Mouse (Mus musculus) MEL (cell line): ENCODE results near the gene Gdf3. TPM values are rescaled to one million over a fixed set of nuclear protein-coding genes. Genes with fewer than 3 reads are reported as not detected.

Experiments used
- DNase-seq: peaks from one replicate; pipeline ENCODE4 v3.0.0; 2011; ENCODE audit warnings: low read depth, low spot score
- H3K27ac ChIP-seq: 2 replicates; pipeline ENCODE4 v1.5.1; 2012; ENCODE audit warnings: low read depth, mild to moderate bottlenecking, control low read depth, low read length, moderate library complexity; ENCODE audit not compliant: control insufficient read depth
- H3K27me3 ChIP-seq, 2 experiments: fragments of 150-350 bp in 1 of 2; sonication (generic) in 1 of 2; 2 replicates each; pipeline ENCODE4 v1.6.1; 2012; ENCODE audit warnings: low read length in 2 of 2, mild to moderate bottlenecking in 2 of 2, improper control_type of control experiment in 1 of 2, moderate library complexity in 1 of 2; ENCODE audit not compliant: insufficient read depth in 2 of 2, control insufficient read depth in 1 of 2
- H3K36me3 ChIP-seq, 2 experiments: 2 replicates each; pipeline ENCODE4 v1.6.1; 2012 to 2014; ENCODE audit warnings: low read length in 2 of 2, improper control_type of control experiment in 1 of 2, inconsistent platforms in 1 of 2, mild to moderate bottlenecking in 1 of 2; ENCODE audit not compliant: insufficient read depth in 2 of 2, control insufficient read depth in 1 of 2
- H3K4me1 ChIP-seq, 2 experiments: fragments of 150-350 bp in 1 of 2; sonication (generic) in 1 of 2; 2 replicates each; pipeline ENCODE4 v1.6.1; 2012; ENCODE audit warnings: low read length in 2 of 2, improper control_type of control experiment in 1 of 2, mild to moderate bottlenecking in 1 of 2; ENCODE audit not compliant: insufficient read depth in 2 of 2, control insufficient read depth in 1 of 2
- H3K4me3 ChIP-seq, 2 experiments: fragments of 150-350 bp in 1 of 2; sonication (generic) in 1 of 2; 2 replicates each; pipeline ENCODE4 v1.5.1; 2012; ENCODE audit warnings: low read depth in 2 of 2, low read length in 2 of 2, mild to moderate bottlenecking in 2 of 2, moderate library complexity in 2 of 2, control low read depth in 1 of 2, improper control_type of control experiment in 1 of 2; ENCODE audit not compliant: control insufficient read depth in 1 of 2, insufficient read depth in 1 of 2
- H3K79me2 ChIP-seq: 2 replicates; pipeline ENCODE4 v1.6.1; 2012; ENCODE audit warnings: mild to moderate bottlenecking, low read length, moderate library complexity; ENCODE audit not compliant: control insufficient read depth, poor library complexity, insufficient read depth
- H3K9ac ChIP-seq: 2 replicates; pipeline ENCODE4 v1.6.1; 2012; ENCODE audit warnings: low read depth, mild to moderate bottlenecking, control low read depth, low read length, moderate library complexity; ENCODE audit not compliant: control insufficient read depth, poor library complexity, severe bottlenecking
- H3K9me3 ChIP-seq: fragments of 150-350 bp; sonication (generic); replicated peaks from 2 replicates; pipeline ENCODE4 v1.6.1; 2012; ENCODE audit warnings: mild to moderate bottlenecking, low read length, improper control_type of control experiment, moderate library complexity; ENCODE audit not compliant: insufficient read depth
- BHLHE40 ChIP-seq: IDR thresholded peaks from 2 replicates; pipeline ENCODE4 v1.6.1; 2012; ENCODE audit warnings: low read depth, mild to moderate bottlenecking, inconsistent platforms, low read length, improper control_type of control experiment, borderline replicate concordance
- CHD1 ChIP-seq: IDR thresholded peaks from 2 replicates; pipeline ENCODE4 v1.6.1; 2012; ENCODE audit warnings: low read depth, mild to moderate bottlenecking, inconsistent platforms, low read length, improper control_type of control experiment
- CHD2 ChIP-seq: IDR thresholded peaks from 2 replicates; pipeline ENCODE4 v1.6.1; 2011; ENCODE audit warnings: low read length, improper control_type of control experiment
- CTCF ChIP-seq, 3 experiments: IDR thresholded peaks in 2 of 3; conservative IDR thresholded peaks in 1 of 3; 2 replicates each; pipeline ENCODE4 v1.5.1; 2011 to 2012; ENCODE audit warnings: low read length in 3 of 3, low read depth in 2 of 3, mild to moderate bottlenecking in 2 of 3, improper control_type of control experiment in 1 of 3, inconsistent platforms in 1 of 3, mixed read lengths in 1 of 3, moderate library complexity in 1 of 3; ENCODE audit not compliant: control insufficient read depth in 1 of 3, insufficient read depth in 1 of 3, poor library complexity in 1 of 3, severe bottlenecking in 1 of 3
- E2F4 ChIP-seq: IDR thresholded peaks from 2 replicates; pipeline ENCODE4 v1.6.1; 2011; ENCODE audit warnings: low read depth, low read length, improper control_type of control experiment, borderline replicate concordance
- ELF1 ChIP-seq: IDR thresholded peaks from 2 replicates; pipeline ENCODE4 v1.6.1; 2014; ENCODE audit warnings: low read depth, mild to moderate bottlenecking, inconsistent platforms, low read length, improper control_type of control experiment, moderate library complexity
- EP300 ChIP-seq, 2 experiments: IDR thresholded peaks; 2 replicates each; pipeline ENCODE4 v1.6.1; 2011; ENCODE audit warnings: improper control_type of control experiment in 2 of 2, low read length in 2 of 2, low read depth in 1 of 2, mild to moderate bottlenecking in 1 of 2
- ETS1 ChIP-seq: IDR thresholded peaks from 2 replicates; pipeline ENCODE4 v1.6.1; 2012; ENCODE audit warnings: low read depth, mild to moderate bottlenecking, inconsistent platforms, low read length, improper control_type of control experiment, moderate library complexity
- GABPA ChIP-seq: IDR thresholded peaks from 2 replicates; pipeline ENCODE4 v1.6.1; 2012; ENCODE audit warnings: low read depth, mild to moderate bottlenecking, inconsistent platforms, low read length, improper control_type of control experiment, moderate library complexity
- HCFC1 ChIP-seq: IDR thresholded peaks from 2 replicates; pipeline ENCODE4 v1.6.1; 2012; ENCODE audit warnings: low read depth, mild to moderate bottlenecking, inconsistent platforms, low read length, improper control_type of control experiment, moderate library complexity
- JUND ChIP-seq: IDR thresholded peaks from 2 replicates; pipeline ENCODE4 v1.6.1; 2011; ENCODE audit warnings: low read depth, mild to moderate bottlenecking, improper control_type of control experiment, low read length
- KAT2A ChIP-seq: conservative IDR thresholded peaks from 2 replicates; pipeline ENCODE4 v1.6.1; 2012; ENCODE audit warnings: low read depth, low read length, improper control_type of control experiment, inconsistent platforms
- MAFK ChIP-seq: IDR thresholded peaks from 2 replicates; pipeline ENCODE4 v1.6.1; 2011; ENCODE audit warnings: low read depth, mild to moderate bottlenecking, low read length, improper control_type of control experiment, borderline replicate concordance
- MAX ChIP-seq: IDR thresholded peaks from 2 replicates; pipeline ENCODE4 v1.6.1; 2011; ENCODE audit warnings: low read length, improper control_type of control experiment
- MEF2A ChIP-seq: IDR thresholded peaks from 2 replicates; pipeline ENCODE4 v1.6.1; 2014; ENCODE audit warnings: low read depth, mild to moderate bottlenecking, inconsistent platforms, low read length, improper control_type of control experiment; ENCODE audit not compliant: poor library complexity, insufficient replicate concordance, severe bottlenecking; ENCODE audit errors: extremely low read depth
- MXI1 ChIP-seq: IDR thresholded peaks from 2 replicates; pipeline ENCODE4 v1.6.1; 2011; ENCODE audit warnings: mild to moderate bottlenecking, low read depth, low read length, improper control_type of control experiment
- MYB ChIP-seq: IDR thresholded peaks from 2 replicates; pipeline ENCODE4 v1.6.1; 2011; ENCODE audit warnings: mild to moderate bottlenecking, low read depth, low read length, improper control_type of control experiment
- MYC ChIP-seq: IDR thresholded peaks from 2 replicates; pipeline ENCODE4 v1.6.1; 2011; ENCODE audit warnings: low read depth, mild to moderate bottlenecking, low read length, improper control_type of control experiment, moderate library complexity
- NELFE ChIP-seq: IDR thresholded peaks from 2 replicates; pipeline ENCODE4 v1.6.1; 2011; ENCODE audit warnings: low read depth, low read length, improper control_type of control experiment
- NRF1 ChIP-seq: IDR thresholded peaks from 2 replicates; pipeline ENCODE4 v1.6.1; 2014; ENCODE audit warnings: low read depth, mild to moderate bottlenecking, inconsistent platforms, low read length, improper control_type of control experiment, moderate library complexity; ENCODE audit not compliant: poor library complexity, insufficient read depth, severe bottlenecking
- POLR2A ChIP-seq, 2 experiments: IDR thresholded peaks; 2 replicates each; pipeline ENCODE4 v1.6.1; 2011 to 2012; ENCODE audit warnings: low read length in 2 of 2, mild to moderate bottlenecking in 2 of 2, control low read depth in 1 of 2, improper control_type of control experiment in 1 of 2, low read depth in 1 of 2, moderate library complexity in 1 of 2; ENCODE audit not compliant: control insufficient read depth in 1 of 2, insufficient read depth in 1 of 2, poor library complexity in 1 of 2
- POLR2AphosphoS5 ChIP-seq: IDR thresholded peaks from 2 replicates; pipeline ENCODE4 v1.6.1; 2012; ENCODE audit warnings: low read depth, borderline replicate concordance, mild to moderate bottlenecking, inconsistent platforms, low read length, moderate library complexity, mixed read lengths
- RAD21 ChIP-seq: IDR thresholded peaks from 2 replicates; pipeline ENCODE4 v1.6.1; 2011; ENCODE audit warnings: mild to moderate bottlenecking, low read depth, low read length, improper control_type of control experiment
- RCOR1 ChIP-seq: IDR thresholded peaks from 2 replicates; pipeline ENCODE4 v1.6.1; 2012; ENCODE audit warnings: low read depth, mild to moderate bottlenecking, inconsistent platforms, low read length, improper control_type of control experiment
- SIN3A ChIP-seq: IDR thresholded peaks from 2 replicates; pipeline ENCODE4 v1.6.1; 2012; ENCODE audit warnings: low read length, improper control_type of control experiment, inconsistent platforms
- TAL1 ChIP-seq: IDR thresholded peaks from 2 replicates; pipeline ENCODE4 v1.6.1; 2012; ENCODE audit warnings: mild to moderate bottlenecking, inconsistent platforms, low read length, moderate library complexity, mixed read lengths
- TBP ChIP-seq: IDR thresholded peaks from 2 replicates; pipeline ENCODE4 v1.8.0; 2011; ENCODE audit warnings: low read depth, low read length, improper control_type of control experiment
- TCF12 ChIP-seq: IDR thresholded peaks from 2 replicates; pipeline ENCODE4 v1.6.1; 2014; ENCODE audit warnings: low read depth, mild to moderate bottlenecking, inconsistent platforms, low read length, improper control_type of control experiment, moderate library complexity
- UBTF ChIP-seq: IDR thresholded peaks from 2 replicates; pipeline ENCODE4 v1.6.1; 2012; ENCODE audit warnings: low read depth, mild to moderate bottlenecking, inconsistent platforms, low read length, improper control_type of control experiment, moderate library complexity, borderline replicate concordance; ENCODE audit not compliant: insufficient read depth
- USF1 ChIP-seq: IDR thresholded peaks from 2 replicates; pipeline ENCODE4 v1.6.1; 2014; ENCODE audit warnings: low read depth, mild to moderate bottlenecking, inconsistent platforms, low read length, improper control_type of control experiment, moderate library complexity
- USF2 ChIP-seq, 2 experiments: IDR thresholded peaks; 2 replicates each; pipeline ENCODE4 v1.6.1; 2011 to 2012; ENCODE audit warnings: improper control_type of control experiment in 2 of 2, low read length in 2 of 2, borderline replicate concordance in 1 of 2, inconsistent platforms in 1 of 2, low read depth in 1 of 2, mild to moderate bottlenecking in 1 of 2; ENCODE audit not compliant: insufficient read depth in 1 of 2
- ZC3H11A ChIP-seq: IDR thresholded peaks from 2 replicates; pipeline ENCODE4 v1.6.1; 2012; ENCODE audit warnings: low read depth, mild to moderate bottlenecking, inconsistent platforms, low read length, improper control_type of control experiment
- ZKSCAN1 ChIP-seq: IDR thresholded peaks from 2 replicates; pipeline ENCODE4 v1.6.1; 2012; ENCODE audit warnings: low read depth, mild to moderate bottlenecking, inconsistent platforms, low read length, improper control_type of control experiment, moderate library complexity
- ZMIZ1 ChIP-seq: IDR thresholded peaks from 2 replicates; pipeline ENCODE4 v1.6.1; 2012; ENCODE audit warnings: low read depth, mild to moderate bottlenecking, inconsistent platforms, low read length, improper control_type of control experiment, moderate library complexity
- ZNF384 ChIP-seq: IDR thresholded peaks from 2 replicates; pipeline ENCODE4 v1.6.1; 2012; ENCODE audit warnings: low read depth, mild to moderate bottlenecking, inconsistent platforms, low read length, improper control_type of control experiment
- polyA plus RNA-seq, 2 experiments: library from polyadenylated mRNA; stranded (reverse) in 1 of 2; unstranded in 1 of 2; fragments of >175 nt in 1 of 2; fragments of >200 nt in 1 of 2; gene quantifications; 2 replicates each; pipeline versions ENCODE4 v1.2.1 to v1.2.4; 2012; ENCODE audit warnings: low replicate concordance in 2 of 2, low read depth in 1 of 2; ENCODE audit not compliant: insufficient read length in 2 of 2, insufficient read depth in 1 of 2, missing spikeins in 1 of 2
- total RNA-seq: library from RNA; depleted of rRNA; stranded (reverse); fragments of 300-350 nt; gene quantifications from 2 replicates; pipeline ENCODE4 v1.2.3, GENCODE M21; 2012

The Gdf3 gene
- total and polyA plus RNA-seq, 3 experiments = 42.8 to 50.2 TPM; not detected in 1

GRCm38 (mm10) chr6:122602242-122602991, 7.5 kb downstream of the Gdf3 start, which contains the start of gene Apobec1:
Apobec1 (minus strand) TSS chr6:122602444.
- peak within 1 kb of the TSS; percentile 87 for H3K27ac ChIP-seq
- no peaks in the 10 kb centered on the region for H3K27me3 ChIP-seq
- H3K9me3 ChIP-seq = no peaks in the 10 kb centered on the region
- H3K4me3 ChIP-seq = peak within 1 kb of the TSS; percentile 70 to 94
- H3K36me3 ChIP-seq = peaks cover 0 to 13% of the 10 kb centered on the region in 2 experiments; a peak in 3 of 4 replicates
- H3K4me1 ChIP-seq = peaks cover 5 to 13% of the 10 kb centered on the region in 2 experiments
- peak; percentile 95 for DNase-seq
- H3K9ac ChIP-seq = peak within 1 kb of the TSS; percentile 86
- H3K79me2 ChIP-seq = peaks cover 7% of the 10 kb centered on the region
- TF ChIP-seq POLR2A (IDR thresholded peaks at IDR 0.05; ENCODE audit: control insufficient read depth in 1 of 2, insufficient read depth in 1 of 2, low read depth in 1 of 2, low read length in 2 of 2, poor library complexity in 1 of 2) = peak; percentile 31 to 59; a peak in 2 of 4 replicates
- TF ChIP-seq ZMIZ1 = peak; percentile 48; the same call in 1 of the 2 replicates
- TF ChIP-seq NELFE = peak; percentile 42
- peak; percentile 38; the same call in 1 of the 2 replicates for TF ChIP-seq ELF1
- peak; percentile 86 for TF ChIP-seq SIN3A
- peak; percentile 60; the same call in 1 of the 2 replicates for TF ChIP-seq TBP
- no peak for TF ChIP-seq JUND
- no peak; the same call in none of the 2 replicates for TF ChIP-seq MXI1
- TF ChIP-seq KAT2A = no peak
- peak; percentile 13; the same call in 1 of the 2 replicates for TF ChIP-seq BHLHE40
- no peak for TF ChIP-seq ZC3H11A
- TF ChIP-seq E2F4 = no peak
- TF ChIP-seq NRF1 = no peak
- no peak; the same call in 1 of the 2 replicates for TF ChIP-seq CHD1
- TF ChIP-seq HCFC1 = peak; percentile 47; the same call in 1 of the 2 replicates
- TF ChIP-seq USF2 (IDR thresholded peaks at IDR 0.05; ENCODE audit: borderline replicate concordance in 1 of 2, insufficient read depth in 1 of 2, low read depth in 1 of 2, low read length in 2 of 2) = no peak
- TF ChIP-seq MAX = no peak
- TF ChIP-seq MYB = no peak
- 0 out of 2 replicates have a peak, but pooled peaks have one; percentile 16 for TF ChIP-seq TCF12
- no peak for TF ChIP-seq MAFK
- TF ChIP-seq ZNF384 = no peak
- no peak for TF ChIP-seq UBTF
- TF ChIP-seq ETS1 = peak; percentile 82
- no peak for TF ChIP-seq POLR2AphosphoS5
- no peak for TF ChIP-seq TAL1
- 0 out of 2 replicates have a peak, but pooled peaks have one; percentile 17 for TF ChIP-seq RCOR1
- TF ChIP-seq GABPA = no peak
- no peak for TF ChIP-seq CTCF (IDR thresholded peaks at IDR 0.05 in 2 of 3, conservative IDR thresholded peaks at IDR 0.05 in 1 of 3; ENCODE audit: control insufficient read depth in 1 of 3, insufficient read depth in 1 of 3, low read depth in 2 of 3, low read length in 3 of 3, poor library complexity in 1 of 3, severe bottlenecking in 1 of 3)
- no peak for TF ChIP-seq USF1
- TF ChIP-seq CHD2 = no peak
- peak in 1 of 2 experiments; percentile 37; a peak in 1 of 4 replicates for TF ChIP-seq EP300 (IDR thresholded peaks at IDR 0.05; ENCODE audit: low read depth in 1 of 2, low read length in 2 of 2)
- TF ChIP-seq MYC = peak; percentile 59; the same call in 1 of the 2 replicates
- TF ChIP-seq MEF2A = no peak
- TF ChIP-seq RAD21 = no peak
- no peak for TF ChIP-seq ZKSCAN1
